Mouse (Mus musculus) hindbrain, embryonic 14.5 days (tissue): Measurements from ENCODE around the gene Bcl2l11. TPM values are rescaled to one million over a fixed set of nuclear protein-coding genes. Genes with fewer than 3 reads are reported as not detected.

Experiments
- ATAC-seq: fragments of 200-750 bp; cut with Nextera tagmentation; 2 replicates; pipeline ENCODE4 v1.8.0; 2017; ENCODE audit warnings: moderate number of reproducible peaks, mild to moderate bottlenecking, moderate TSS enrichment, moderate library complexity; ENCODE audit not compliant: low FRiP score
- DNase-seq: peaks from one replicate; pipeline ENCODE4 v3.0.0-alpha.2; 2015; ENCODE audit warnings: low spot score
- H3K27ac ChIP-seq: fragments of 300-500 bp; sonication (generic); 2 replicates; pipeline ENCODE4 v1.5.1; 2014; ENCODE audit warnings: mild to moderate bottlenecking, moderate library complexity
- H3K27me3 ChIP-seq: fragments of 300-500 bp; sonication (generic); 2 replicates; pipeline ENCODE4 v1.6.1; 2014; ENCODE audit warnings: mild to moderate bottlenecking, low read length, mixed read lengths; ENCODE audit not compliant: control insufficient read depth, insufficient read depth
- H3K36me3 ChIP-seq: fragments of 300-500 bp; sonication (generic); replicated peaks from 2 replicates; pipeline ENCODE4 v1.6.1; 2014; ENCODE audit not compliant: control insufficient read depth, insufficient read depth
- H3K4me1 ChIP-seq: fragments of 300-500 bp; sonication (generic); replicated peaks from 2 replicates; pipeline ENCODE4 v1.6.1; 2014; ENCODE audit warnings: antibody characterized with exemption, low read length, mixed read lengths; ENCODE audit not compliant: control insufficient read depth, insufficient read depth
- H3K4me2 ChIP-seq: fragments of 300-500 bp; sonication (generic); replicated peaks from 2 replicates; pipeline ENCODE4 v1.6.1; 2014; ENCODE audit warnings: mild to moderate bottlenecking, moderate library complexity
- H3K4me3 ChIP-seq: fragments of 300-500 bp; sonication (generic); replicated peaks from 2 replicates; pipeline ENCODE4 v1.5.1; 2014; ENCODE audit warnings: mild to moderate bottlenecking, low read length
- H3K9ac ChIP-seq: fragments of 300-500 bp; sonication (generic); 2 replicates; pipeline ENCODE4 v1.6.1; 2014
- H3K9me3 ChIP-seq: fragments of 300-500 bp; sonication (generic); 2 replicates; pipeline ENCODE4 v1.6.1; 2016; ENCODE audit warnings: low read length; ENCODE audit not compliant: control insufficient read depth
- WGBS: fragments of 180-500 bp; shearing (Covaris S2); extraction: QIAGEN DNeasy Blood & Tissue Kit; methylation state at CpG from one replicate; pipeline ENCODE4 v1.1.7; 2014; 5-methylcytosine and 5-hydroxymethylcytosine counted together
- polyA plus RNA-seq: library from polyadenylated mRNA; unstranded; fragments of >200 nt; fragmentation: Nextera tagmentation; extraction: Ambion mirVana; gene quantifications from 2 replicates; pipeline ENCODE4 v1.2.1, GENCODE M21; 2014

The Bcl2l11 gene
- polyA plus RNA-seq, 1 experiment from 2014 or later, result 12.2 TPM

DNA sequence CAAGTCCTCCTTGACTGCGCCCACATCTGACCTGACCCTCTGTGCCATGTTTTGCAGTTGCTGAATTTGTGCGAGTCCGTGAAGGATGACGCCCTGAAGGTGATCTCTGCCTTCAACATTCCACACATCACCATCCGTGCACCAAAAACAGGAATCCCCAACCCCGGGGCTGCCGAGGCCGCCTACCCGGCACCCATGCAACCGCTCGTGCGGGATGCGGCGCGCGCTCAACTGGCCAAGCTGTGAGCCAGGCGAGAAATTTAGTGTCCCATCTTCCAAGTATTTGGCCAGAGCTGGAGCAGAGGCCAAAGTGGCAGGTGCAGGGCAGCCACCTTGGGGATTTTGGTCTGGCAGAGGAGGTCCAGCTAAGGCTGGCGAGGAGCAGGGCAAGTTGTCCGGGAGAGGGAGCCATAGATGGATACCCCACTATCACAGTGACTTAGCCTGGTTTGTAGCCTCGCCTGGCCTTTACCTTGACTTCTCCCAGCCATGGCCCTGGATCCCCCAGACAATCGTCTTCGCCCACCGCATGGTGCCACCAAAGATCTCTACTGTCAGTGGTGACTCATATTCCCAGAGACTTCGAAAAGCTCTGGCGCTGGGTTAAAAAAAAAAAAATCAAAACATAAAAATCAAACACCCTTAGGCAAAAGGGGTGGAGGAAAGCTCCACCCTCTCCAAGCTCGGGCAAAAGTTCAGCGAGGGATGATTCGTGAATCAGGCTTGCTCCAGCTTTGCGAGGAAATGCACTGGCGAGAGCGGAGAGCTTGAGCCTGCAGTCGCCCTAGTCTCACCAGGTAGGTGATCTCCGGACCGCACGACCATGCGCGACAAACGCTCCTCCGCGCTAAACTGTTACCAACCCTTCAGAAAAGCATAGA lies 2.7 kb upstream of the Bcl2l11 start:
- 2% methylated on average over 40 of the region's 40 CpGs for WGBS
- peak overlapping the region; percentile 77 for H3K4me3 ChIP-seq

DNA sequence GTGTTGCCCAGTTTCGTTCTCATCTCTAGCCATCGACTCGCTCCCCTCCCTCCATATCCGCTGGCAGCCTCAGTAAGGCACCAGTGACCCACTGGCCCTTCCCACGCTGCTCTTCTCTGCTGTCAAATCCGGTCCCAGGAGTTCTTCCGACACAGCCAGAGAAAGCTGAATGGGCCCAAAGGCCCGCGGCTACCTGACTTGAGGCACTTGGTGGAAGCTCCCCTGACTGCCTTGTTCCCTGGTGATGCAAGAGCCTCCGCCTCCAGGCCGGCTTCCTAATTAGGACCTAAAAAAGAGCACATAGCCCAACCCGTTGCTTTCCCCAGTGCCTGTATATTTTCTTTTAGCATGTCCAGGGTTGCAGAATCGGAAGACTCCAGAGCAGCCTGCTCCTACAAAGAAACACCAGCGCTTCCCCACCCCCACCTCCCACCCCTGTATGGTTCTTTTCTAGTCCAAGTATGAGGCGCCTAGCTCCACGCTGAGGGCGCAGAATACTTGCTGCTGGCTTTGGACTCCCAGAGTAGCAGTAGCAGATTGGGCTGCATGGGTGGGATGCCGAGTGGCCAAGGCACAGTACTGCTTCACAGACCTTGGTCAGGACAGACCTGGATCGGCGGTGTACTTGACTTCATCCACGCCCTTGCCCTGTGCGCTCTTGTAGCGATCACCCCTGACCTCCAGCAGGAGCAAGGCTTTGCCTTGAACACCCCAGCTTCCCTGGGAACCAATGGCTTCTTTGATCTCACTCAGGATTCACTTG lies 1.7 kb upstream of the Bcl2l11 start:
- Histone ChIP-seq H3K27ac (no peak overlapping the region), H3K27me3 (peaks cover 36% of the 10 kb centered on the region), H3K9me3 (no peaks in the 10 kb centered on the region), H3K36me3 (no peaks in the 10 kb centered on the region), H3K4me2 (peak overlapping the region; percentile 89), H3K9ac (no peak overlapping the region), H3K4me1 (peaks cover 36% of the 10 kb centered on the region), H3K4me3 (peak overlapping the region; percentile 77)
- 3% methylated on average over 23 of the region's 23 CpGs for WGBS
- no peak for DNase-seq
- no peak for ATAC-seq

More for the DNA sequence above, 2.7 kb upstream of the Bcl2l11 start:
- DNase-seq, result no peak
- Histone ChIP-seq H3K27ac (no peak overlapping the region), H3K27me3 (peaks cover 36% of the 10 kb centered on the region), H3K9ac (no peak overlapping the region), H3K36me3 (no peaks in the 10 kb centered on the region), H3K9me3 (no peaks in the 10 kb centered on the region), H3K4me2 (peak overlapping the region; percentile 89), H3K4me1 (peaks cover 28% of the 10 kb centered on the region)
- no peak for ATAC-seq

DNA sequence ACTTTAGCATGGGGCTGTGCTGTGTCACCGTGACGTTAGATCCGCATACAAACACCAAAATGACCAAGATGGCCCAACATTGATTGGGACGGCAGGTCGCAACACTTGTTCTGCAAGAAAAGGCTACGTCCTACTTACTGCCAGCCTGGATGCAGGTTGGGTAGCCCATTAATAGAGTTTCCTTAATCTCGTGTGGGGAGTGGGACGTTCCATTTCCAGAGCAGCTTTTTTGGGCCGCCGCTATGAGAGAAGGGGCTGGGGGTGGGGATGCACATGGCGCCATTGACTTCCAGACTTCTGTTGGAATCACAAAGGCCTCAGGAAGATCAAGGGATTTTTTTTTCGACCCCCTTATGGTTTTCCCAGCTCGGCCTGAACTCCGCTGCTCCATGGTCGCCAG lies 1.1 kb upstream of the Bcl2l11 start:
- ATAC-seq (no peak), DNase-seq (no peak)
- H3K9ac ChIP-seq, result no peak overlapping the region
- H3K9me3 ChIP-seq, result no peaks in the 10 kb centered on the region
- H3K27ac ChIP-seq, result no peak overlapping the region
- 2% methylated on average over 15 of the region's 15 CpGs for WGBS
- H3K4me3 ChIP-seq, result peak overlapping the region; percentile 77
- peaks cover 36% of the 10 kb centered on the region for H3K27me3 ChIP-seq
- peaks cover 38% of the 10 kb centered on the region for H3K4me1 ChIP-seq
- H3K36me3 ChIP-seq, result no peaks in the 10 kb centered on the region
- peak overlapping the region; percentile 89 for H3K4me2 ChIP-seq

GRCm38 (mm10) chr2:128126591-128127051 lies 783 bp downstream of the Bcl2l11 start:
- no peak for ATAC-seq
- DNase-seq, result no peak
- Histone ChIP-seq H3K27me3 (peaks cover 34% of the 10 kb centered on the region), H3K36me3 (0 out of 2 replicates have a peak, but pooled peaks cover 4% of the 10 kb centered on the region), H3K4me2 (peak overlapping the region; percentile 89), H3K9me3 (no peaks in the 10 kb centered on the region), H3K4me1 (peaks cover 39% of the 10 kb centered on the region), H3K4me3 (peak overlapping the region; percentile 77), H3K9ac (peak overlapping the region; percentile 71), H3K27ac (0 out of 2 replicates have a peak overlapping the region, but pooled peaks have one; percentile 18)
- under 1% methylated on average over 35 of the region's 35 CpGs for WGBS

GRCm38 (mm10) chr2:128127121-128127671 lies 1.4 kb downstream of the Bcl2l11 start:
- DNase-seq (peak; percentile 89), ATAC-seq (peak; percentile 93)
- Histone ChIP-seq H3K4me2 (peak overlapping the region; percentile 89), H3K9me3 (no peaks in the 10 kb centered on the region), H3K9ac (peak overlapping the region; percentile 71), H3K4me3 (peak overlapping the region; percentile 77), H3K27me3 (peaks cover 28% of the 10 kb centered on the region), H3K4me1 (peaks cover 39% of the 10 kb centered on the region), H3K36me3 (0 out of 2 replicates have a peak, but pooled peaks cover 7% of the 10 kb centered on the region), H3K27ac (peak overlapping the region; percentile 88)
- under 1% methylated on average over 64 of the region's 67 CpGs for WGBS

GRCm38 (mm10) chr2:128127691-128128292 lies 2.0 kb downstream of the Bcl2l11 start:
- under 1% methylated on average over 48 of the region's 48 CpGs for WGBS
- peak; percentile 49 for ATAC-seq
- H3K4me1 ChIP-seq, result peaks cover 37% of the 10 kb centered on the region

DNA sequence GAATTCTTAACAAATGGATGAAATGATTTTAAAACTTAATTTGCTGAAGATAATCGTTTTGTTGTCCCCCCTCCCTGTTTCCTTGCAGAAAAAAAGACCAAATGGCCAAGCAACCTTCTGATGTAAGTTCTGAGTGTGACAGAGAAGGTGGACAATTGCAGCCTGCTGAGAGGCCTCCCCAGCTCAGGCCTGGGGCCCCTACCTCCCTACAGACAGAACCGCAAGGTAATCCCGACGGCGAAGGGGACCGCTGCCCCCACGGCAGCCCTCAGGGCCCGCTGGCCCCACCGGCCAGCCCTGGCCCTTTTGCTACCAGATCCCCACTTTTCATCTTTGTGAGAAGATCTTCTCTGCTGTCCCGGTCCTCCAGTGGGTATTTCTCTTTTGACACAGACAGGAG lies 2.7 kb downstream of the Bcl2l11 start:
- peak overlapping the region; percentile 88 for H3K27ac ChIP-seq
- H3K4me3 ChIP-seq, result peak overlapping the region; percentile 77
- peak overlapping the region; percentile 71 for H3K9ac ChIP-seq
- H3K4me1 ChIP-seq, result peaks cover 31% of the 10 kb centered on the region
- WGBS, result 33% methylated on average over 10 of the region's 10 CpGs
- peak overlapping the region; percentile 89 for H3K4me2 ChIP-seq
- 0 out of 2 replicates have a peak, but pooled peaks cover 7% of the 10 kb centered on the region for H3K36me3 ChIP-seq
- DNase-seq, result no peak
- H3K27me3 ChIP-seq, result peaks cover 16% of the 10 kb centered on the region
- ATAC-seq, result no peak
- H3K9me3 ChIP-seq, result no peaks in the 10 kb centered on the region

More at GRCm38 (mm10) chr2:128127691-128128292, 2.0 kb downstream of the Bcl2l11 start:
- Histone ChIP-seq H3K36me3 (0 out of 2 replicates have a peak, but pooled peaks cover 7% of the 10 kb centered on the region), H3K4me3 (peak overlapping the region; percentile 77), H3K27me3 (peaks cover 22% of the 10 kb centered on the region), H3K27ac (peak overlapping the region; percentile 88), H3K9ac (peak overlapping the region; percentile 71), H3K9me3 (no peaks in the 10 kb centered on the region), H3K4me2 (peak overlapping the region; percentile 89)
- DNase-seq, result peak; percentile 60

GRCm38 (mm10) chr2:128131503-128131902 lies 5.7 kb downstream of the Bcl2l11 start:
- Histone ChIP-seq H3K4me3 (no peak overlapping the region), H3K27ac (no peak overlapping the region), H3K27me3 (no peaks in the 10 kb centered on the region), H3K36me3 (0 out of 2 replicates have a peak, but pooled peaks cover 7% of the 10 kb centered on the region), H3K9me3 (no peaks in the 10 kb centered on the region), H3K4me2 (no peak overlapping the region), H3K4me1 (peaks cover 13% of the 10 kb centered on the region), H3K9ac (no peak overlapping the region)
- ATAC-seq (no peak), DNase-seq (no peak)
- 90% methylated on average over 11 of the region's 11 CpGs for WGBS
